Mouse (Mus musculus) embryonic facial prominence, embryonic 11.5 days (tissue): ENCODE measurements at regions not wholly inside any gene's neighbourhood (a gene's known extent, or its start where the extent isn't known, plus 50 kb on each side); places are given as distances from the start of the nearest gene placed in this dataset.

Experiments used
- ATAC-seq: fragments of 200-750 bp; cut with Nextera tagmentation; replicated peaks from 2 replicates; pipeline ENCODE4 v1.8.0; 2017; ENCODE audit warnings: low read depth; ENCODE audit not compliant: insufficient number of reproducible peaks, low FRiP score, low TSS enrichment
- DNase-seq: peaks from one replicate; pipeline ENCODE4 v3.0.0-alpha.2; 2015; ENCODE audit warnings: low spot score
- H3K27ac ChIP-seq: fragments of 300-500 bp; sonication (generic); replicated peaks from 2 replicates; pipeline ENCODE4 v1.5.1; 2014; ENCODE audit warnings: mild to moderate bottlenecking, low read depth, low read length, control low read depth
- H3K27me3 ChIP-seq: fragments of 300-500 bp; sonication (generic); 2 replicates; pipeline ENCODE4 v1.6.1; 2014; ENCODE audit warnings: mild to moderate bottlenecking, low read length, moderate library complexity, mixed read lengths; ENCODE audit not compliant: control insufficient read depth, insufficient read depth
- H3K36me3 ChIP-seq: fragments of 300-500 bp; sonication (generic); replicated peaks from 2 replicates; pipeline ENCODE4 v1.6.1; 2014; ENCODE audit warnings: low read depth, mild to moderate bottlenecking, low read length, moderate library complexity, mixed read lengths; ENCODE audit not compliant: control insufficient read depth, insufficient read depth
- H3K4me1 ChIP-seq: fragments of 300-500 bp; sonication (generic); 2 replicates; pipeline ENCODE4 v1.6.1; 2014; ENCODE audit warnings: low read length, mixed read lengths; ENCODE audit not compliant: control insufficient read depth, insufficient read depth
- H3K4me2 ChIP-seq: fragments of 300-500 bp; sonication (generic); 2 replicates; pipeline ENCODE4 v1.6.1; 2014; ENCODE audit warnings: low read depth, mild to moderate bottlenecking, control low read depth, low read length, moderate library complexity
- H3K4me3 ChIP-seq: fragments of 300-500 bp; sonication (generic); 2 replicates; pipeline ENCODE4 v1.5.1; 2014; ENCODE audit warnings: low read depth, low read length, control low read depth
- H3K9ac ChIP-seq: fragments of 300-500 bp; sonication (generic); replicated peaks from 2 replicates; pipeline ENCODE4 v1.6.1; 2014; ENCODE audit warnings: mild to moderate bottlenecking, control low read depth, low read length
- H3K9me3 ChIP-seq: fragments of 300-500 bp; sonication (generic); replicated peaks from 2 replicates; pipeline ENCODE4 v1.6.1; 2016; ENCODE audit warnings: mild to moderate bottlenecking, low read length, inconsistent platforms, mixed read lengths; ENCODE audit not compliant: control insufficient read depth
- WGBS: fragments of 180-500 bp; shearing (Covaris S2); extraction: QIAGEN DNeasy Blood & Tissue Kit; methylation state at CpG from one replicate; pipeline ENCODE4 v1.1.7; 2014; 5-methylcytosine and 5-hydroxymethylcytosine counted together

DNA sequence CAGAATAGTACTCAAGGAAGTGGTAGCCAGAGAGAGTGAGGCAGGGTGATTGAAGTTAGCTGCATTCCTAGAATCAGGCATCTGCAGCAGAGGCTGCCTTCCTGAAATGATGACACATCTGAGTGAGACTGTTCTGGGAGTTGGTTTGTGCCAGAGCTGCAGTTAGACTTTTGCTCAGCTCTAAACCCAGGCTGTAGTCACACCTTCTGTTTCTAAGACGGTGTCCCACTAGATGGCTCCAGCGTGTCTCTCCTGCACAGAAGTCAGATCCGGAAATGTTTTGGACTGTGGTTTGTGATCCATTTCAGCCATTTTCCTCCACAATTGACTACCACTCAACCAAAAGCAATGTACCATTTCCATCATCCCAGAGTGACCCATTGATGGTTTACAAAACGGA, 683.1 kb downstream of the Kcna4 start:
- Histone ChIP-seq H3K4me2 (no peak overlapping the region), H3K4me1 (no peaks in the 10 kb centered on the region), H3K4me3 (no peak overlapping the region), H3K36me3 (no peaks in the 10 kb centered on the region), H3K27ac (no peak overlapping the region), H3K27me3 (no peaks in the 10 kb centered on the region), H3K9ac (no peak overlapping the region), H3K9me3 (no peaks in the 10 kb centered on the region)
- no peak for ATAC-seq
- whole genome bisulfite sequencing: 71% methylated on average over 4 of the region's 4 CpGs
- no peak for DNase-seq

DNA sequence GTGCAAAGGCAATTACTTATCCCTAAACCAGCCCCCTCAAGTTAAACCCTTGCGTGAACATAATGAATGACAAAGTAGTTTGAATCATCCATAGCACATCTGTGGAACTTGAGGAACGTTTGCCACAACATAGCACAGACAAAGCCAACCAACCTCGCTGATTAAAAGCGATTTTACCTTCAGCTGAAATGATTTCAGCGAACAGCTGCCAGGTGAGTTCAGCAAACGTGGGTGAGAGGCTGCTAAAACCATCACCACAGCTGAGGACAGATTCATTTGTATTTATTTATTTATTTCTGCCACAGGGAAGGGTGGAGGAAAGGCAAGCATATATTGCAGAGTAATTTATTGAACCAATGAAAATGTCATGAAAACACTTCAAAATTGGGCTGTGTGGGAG, 704.4 kb downstream of the Kcna4 start:
- Histone ChIP-seq H3K4me1 (no peaks in the 10 kb centered on the region), H3K9ac (no peak overlapping the region), H3K27me3 (no peaks in the 10 kb centered on the region), H3K9me3 (no peaks in the 10 kb centered on the region), H3K27ac (no peak overlapping the region), H3K36me3 (no peaks in the 10 kb centered on the region), H3K4me2 (no peak overlapping the region), H3K4me3 (no peak overlapping the region)
- ATAC-seq (no peak), DNase-seq (no peak)
- 76% methylated on average over 6 of the region's 6 CpGs for WGBS

DNA sequence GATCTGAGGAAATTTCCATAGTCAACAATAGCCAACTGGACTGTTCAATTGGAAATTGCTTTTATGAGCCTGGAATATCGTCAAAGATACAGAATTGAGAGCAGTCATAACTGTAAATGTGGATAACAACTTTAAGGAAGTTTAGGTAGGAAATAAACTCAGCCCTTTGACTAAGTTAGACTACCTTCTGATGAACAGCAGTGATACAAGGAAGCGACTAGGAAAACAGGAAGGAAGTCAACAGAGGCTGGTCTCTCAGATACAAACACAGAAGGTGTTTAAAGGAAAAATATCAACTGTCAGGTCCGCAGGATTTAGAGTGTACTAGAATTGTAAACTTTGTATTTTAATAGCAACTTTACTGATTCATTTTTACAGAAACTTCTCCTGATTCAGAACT, 721.1 kb downstream of the Kcna4 start:
- Histone ChIP-seq H3K9me3 (no peaks in the 10 kb centered on the region), H3K4me2 (no peak overlapping the region), H3K36me3 (no peaks in the 10 kb centered on the region), H3K4me3 (no peak overlapping the region), H3K27me3 (no peaks in the 10 kb centered on the region), H3K9ac (no peak overlapping the region), H3K4me1 (no peaks in the 10 kb centered on the region), H3K27ac (no peak overlapping the region)
- DNase-seq (no peak), ATAC-seq (no peak)
- WGBS: 87% methylated on average over 3 of the region's 3 CpGs

DNA sequence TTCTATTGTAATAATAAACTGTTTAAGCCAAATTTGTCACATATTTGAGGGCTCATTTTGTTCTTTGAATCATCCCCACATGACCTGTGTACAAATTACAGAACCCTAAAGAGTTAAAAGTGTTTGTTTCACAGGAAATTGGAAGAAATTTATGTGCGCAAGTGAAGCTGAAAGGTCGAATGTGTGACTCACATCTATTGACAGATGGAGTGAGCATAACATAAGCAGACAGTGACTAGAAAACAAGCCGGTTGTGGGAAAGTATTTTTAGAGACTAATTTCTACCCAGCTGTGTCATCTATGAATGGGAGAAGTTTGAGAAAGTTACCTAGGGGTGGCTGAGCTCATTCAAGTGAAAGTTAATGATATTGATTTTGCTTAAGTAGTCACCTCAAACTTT, 732.8 kb downstream of the Kcna4 start:
- Histone ChIP-seq H3K4me3 (no peak overlapping the region), H3K4me1 (no peaks in the 10 kb centered on the region), H3K27ac (no peak overlapping the region), H3K4me2 (no peak overlapping the region), H3K36me3 (no peaks in the 10 kb centered on the region), H3K9ac (no peak overlapping the region), H3K27me3 (no peaks in the 10 kb centered on the region), H3K9me3 (no peaks in the 10 kb centered on the region)
- ATAC-seq: no peak
- DNase-seq: no peak
- 56% methylated on average over 3 of the region's 3 CpGs for WGBS

DNA sequence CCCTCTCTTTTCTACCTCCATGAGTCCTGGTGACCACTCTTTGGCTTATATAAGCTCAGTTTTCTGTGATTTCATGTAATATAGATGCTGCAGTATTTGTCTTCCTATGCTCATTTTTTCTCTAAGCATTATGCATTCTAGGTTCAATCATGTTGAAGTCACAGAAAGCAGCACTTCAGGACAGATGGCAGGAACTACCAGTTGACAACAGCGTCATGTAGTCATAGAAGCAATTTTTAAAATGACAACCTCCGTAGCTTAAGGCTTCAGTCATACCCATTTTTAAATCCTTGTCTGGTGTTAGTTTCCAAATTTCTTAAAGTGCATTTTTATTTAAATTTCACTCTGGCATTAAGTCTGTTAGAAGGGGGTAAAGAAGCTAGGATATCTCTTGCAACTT, 740.2 kb downstream of the Kcna4 start:
- H3K4me3 ChIP-seq: no peak overlapping the region

DNA sequence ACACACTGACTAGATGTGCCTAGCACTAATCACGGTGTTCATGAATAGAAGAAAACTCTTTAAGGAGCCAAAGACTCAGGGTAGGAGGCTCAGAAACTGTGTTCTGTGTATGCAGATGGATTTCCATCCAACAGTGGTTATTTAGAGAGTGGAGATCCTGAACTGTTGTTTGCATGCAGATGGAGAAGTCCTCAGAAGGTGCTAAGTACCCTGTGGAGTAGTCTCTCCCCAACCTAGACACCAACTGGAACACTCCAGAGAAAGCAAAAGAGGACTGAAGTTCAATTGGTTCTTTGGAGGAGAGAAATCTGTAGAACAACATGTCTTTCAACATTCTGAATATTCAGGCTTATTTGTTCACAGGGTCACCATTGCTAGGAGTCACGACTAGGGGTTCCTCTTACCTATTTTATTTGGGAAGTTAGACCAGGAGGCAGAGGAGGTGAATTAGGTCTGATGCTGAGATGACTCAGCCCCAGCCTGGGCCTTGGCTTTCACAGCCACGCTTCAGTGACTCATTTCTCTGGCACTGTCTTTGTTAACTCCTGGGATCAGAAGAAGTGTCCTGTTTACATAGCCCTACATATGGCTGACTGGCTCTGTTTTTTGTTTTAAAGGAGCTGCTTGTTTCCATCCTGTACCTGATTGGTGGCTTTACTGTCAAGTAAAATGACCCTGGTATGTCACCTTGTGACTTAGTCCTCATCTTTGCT, 742.0 kb downstream of the Kcna4 start:
- Histone ChIP-seq H3K27ac (no peak overlapping the region), H3K4me2 (no peak overlapping the region), H3K9me3 (no peaks in the 10 kb centered on the region), H3K4me1 (no peaks in the 10 kb centered on the region), H3K27me3 (no peaks in the 10 kb centered on the region), H3K4me3 (no peak overlapping the region), H3K36me3 (no peaks in the 10 kb centered on the region), H3K9ac (no peak overlapping the region)
- WGBS: 57% methylated on average over 3 of the region's 3 CpGs
- ATAC-seq (no peak), DNase-seq (no peak)

More for the DNA sequence above, 740.2 kb downstream of the Kcna4 start:
- H3K36me3 ChIP-seq: no peaks in the 10 kb centered on the region
- ATAC-seq (no peak), DNase-seq (no peak)
- WGBS: 95% methylated on average over 2 of the region's 2 CpGs
- H3K9me3 ChIP-seq: no peaks in the 10 kb centered on the region
- no peaks in the 10 kb centered on the region for H3K27me3 ChIP-seq
- no peaks in the 10 kb centered on the region for H3K4me1 ChIP-seq
- H3K27ac ChIP-seq: no peak overlapping the region
- H3K9ac ChIP-seq: no peak overlapping the region
- H3K4me2 ChIP-seq: no peak overlapping the region

DNA sequence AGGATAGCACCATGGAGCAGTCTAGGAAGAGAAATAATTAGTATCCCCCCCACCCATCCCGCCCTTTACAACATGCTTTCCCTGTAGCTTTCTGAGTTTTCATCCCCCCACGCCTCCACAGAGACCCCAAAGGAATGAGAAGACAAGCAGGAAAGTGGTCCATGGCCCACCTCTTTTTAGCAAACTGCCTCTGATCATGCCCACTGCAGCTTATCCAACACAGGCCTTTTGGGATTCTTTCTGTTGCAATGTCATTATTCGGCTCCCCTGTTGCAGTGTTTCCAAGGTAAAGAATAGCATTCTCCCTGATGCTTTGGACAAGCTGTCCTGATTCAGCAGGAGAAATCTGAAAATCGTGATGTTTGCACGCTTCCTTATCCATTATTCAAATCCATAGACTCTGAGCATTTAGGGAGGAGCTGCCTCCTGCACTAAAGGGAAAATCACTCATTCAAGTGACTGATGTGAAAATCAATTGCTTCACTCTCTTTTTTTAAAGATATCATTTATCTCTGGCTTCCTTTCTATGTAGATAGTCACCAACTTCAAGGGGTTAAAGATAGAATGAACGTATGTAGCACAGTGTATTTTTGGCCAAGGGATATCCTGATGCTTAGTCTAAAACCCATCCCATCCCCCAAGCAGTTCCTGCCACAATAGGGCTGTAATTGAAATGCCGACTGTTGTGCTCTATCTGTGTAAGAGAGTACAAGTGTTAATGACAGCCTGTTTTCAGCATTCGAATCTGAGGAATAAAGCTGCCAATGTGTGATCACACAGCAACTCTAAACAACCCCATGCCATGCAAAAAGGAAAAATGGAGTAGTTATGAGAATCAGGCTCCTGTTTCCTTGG, 743.1 kb downstream of the Kcna4 start:
- Histone ChIP-seq H3K9ac (no peak overlapping the region), H3K9me3 (no peaks in the 10 kb centered on the region), H3K4me2 (no peak overlapping the region), H3K4me3 (no peak overlapping the region), H3K36me3 (no peaks in the 10 kb centered on the region), H3K27ac (no peak overlapping the region), H3K4me1 (no peaks in the 10 kb centered on the region), H3K27me3 (no peaks in the 10 kb centered on the region)
- ATAC-seq: no peak
- WGBS: 64% methylated on average over 8 of the region's 8 CpGs
- DNase-seq: no peak

DNA sequence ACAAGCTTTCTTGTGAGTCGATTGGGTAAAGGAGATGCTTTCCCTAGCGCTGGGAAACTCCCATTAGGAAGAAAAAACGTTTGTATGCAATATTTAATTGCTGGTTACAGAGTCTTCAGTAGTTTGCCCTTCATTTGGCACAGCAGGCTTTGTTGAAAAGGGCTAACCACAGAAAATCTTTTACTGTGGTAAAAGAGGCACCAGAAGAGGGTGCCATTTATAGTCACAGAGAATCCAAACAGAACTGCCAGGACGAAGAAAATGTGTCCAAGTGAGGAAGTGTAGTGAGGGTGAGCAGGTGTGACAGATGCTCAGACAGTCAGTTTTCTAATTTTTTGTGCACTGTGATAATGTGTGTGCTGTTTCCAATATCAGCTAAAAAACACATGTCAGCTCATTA, 744.4 kb downstream of the Kcna4 start:
- H3K4me1 ChIP-seq: no peaks in the 10 kb centered on the region
- no peaks in the 10 kb centered on the region for H3K9me3 ChIP-seq
- no peak overlapping the region for H3K27ac ChIP-seq
- ATAC-seq (no peak), DNase-seq (no peak)
- H3K36me3 ChIP-seq: no peaks in the 10 kb centered on the region
- H3K4me2 ChIP-seq: no peak overlapping the region
- H3K9ac ChIP-seq: no peak overlapping the region
- 61% methylated on average over 4 of the region's 4 CpGs for WGBS
- no peaks in the 10 kb centered on the region for H3K27me3 ChIP-seq
- no peak overlapping the region for H3K4me3 ChIP-seq
